Mouse (Mus musculus) liver, embryonic 14 days (tissue): ENCODE results near the gene Tmem179. TPM values are rescaled to one million over a fixed set of nuclear protein-coding genes. Genes with fewer than 3 reads are reported as not detected.

ENCODE experiments used
- polyA plus RNA-seq: library from polyadenylated mRNA; depleted of rRNA; stranded (reverse); fragments of >200 nt; gene quantifications from 2 replicates; pipeline ENCODE4 v1.2.3, GENCODE M21; 2012; rRNA removed

Gene Tmem179
- polyA plus RNA-seq, result 0.01 and 0.02 TPM in 2 replicates

GRCm38 (mm10) chr12:112516697-112517337, at the start of gene Tmem179:
Gene Tmem179 (minus strand): TSS chr12:112516747.

GRCm38 (mm10) chr12:112489134-112489533, 27.4 kb downstream of the Tmem179 start, which contains the start of gene A530016L24Rik:
Gene A530016L24Rik (plus strand): TSS chr12:112489448.

Other genes with a start within 250 kb of the Tmem179 start
- 0.02 and 0.03 TPM in 2 replicates for gene A530016L24Rik, start 27.3 kb downstream of the Tmem179 start, polyA plus RNA-seq
- gene Inf2, start 72.0 kb upstream of the Tmem179 start, polyA plus RNA-seq, result 4.9 and 5.9 TPM in 2 replicates
- 4.8 and 6.0 TPM in 2 replicates for gene Adssl1, start 103.3 kb upstream of the Tmem179 start, polyA plus RNA-seq
- 71.8 and 74.1 TPM in 2 replicates for gene Siva1, start 127.9 kb upstream of the Tmem179 start, polyA plus RNA-seq
- gene Akt1, start 158.1 kb upstream of the Tmem179 start, polyA plus RNA-seq, result 34.6 and 41.3 TPM in 2 replicates
- gene Zbtb42, start 162.1 kb upstream of the Tmem179 start, polyA plus RNA-seq, result 0.46 and 0.80 TPM in 2 replicates
- 3.4 TPM in 2 replicates for gene Cep170b, start 203.7 kb upstream of the Tmem179 start, polyA plus RNA-seq
- 8.9 and 14.4 TPM in 2 replicates for gene Pld4, start 243.9 kb upstream of the Tmem179 start, polyA plus RNA-seq